9 mouse cellular contexts compared by ENCODE assay signal in genomic region chr1:95267950-95268724, GRCm38 (mm10). TPM values are rescaled to one million over a fixed set of nuclear protein-coding genes. Genes with fewer than 3 reads are reported as not detected.
A peak's percentile ranks its signal among the peaks of the same experiment; 100 is the strongest.
DNase-seq lines count a peak whose midpoint lies in the region; ATAC-seq and TF ChIP-seq lines count a peak whose summit lies in the region.
"Had no signal": no experiment of that assay in that cellular context is flagged by ENCODE, and none has a peak within 500 bp of the region (broad histone marks: within the 10 kb centered on the region; RNA-seq: fewer than 3 reads in every experiment).

No protein-coding gene starts in this region.

- no peak overlapping the region for H3K9ac ChIP-seq in forebrain, embryonic 13.5 days
- no peak overlapping the region for H3K9ac ChIP-seq in forebrain, embryonic 12.5 days
- H3K9ac ChIP-seq: embryonic facial prominence, embryonic 13.5 days had no signal

- no peak overlapping the region for H3K4me3 ChIP-seq in forebrain, embryonic 13.5 days
- no peak overlapping the region for H3K4me3 ChIP-seq in forebrain, embryonic 12.5 days (replicated peaks)
- H3K4me3 ChIP-seq in left cerebral cortex, adult 2 months, result peak overlapping the region; percentile 17; the same call in 1 of the 2 replicates
- H3K4me3 ChIP-seq in myocyte, result peak overlapping the region; percentile 12
- H3K4me3 ChIP-seq: embryonic facial prominence, embryonic 13.5 days had no signal

- no peak overlapping the region for H3K4me2 ChIP-seq in forebrain, embryonic 13.5 days
- no peak overlapping the region for H3K4me2 ChIP-seq in forebrain, embryonic 12.5 days
- peak overlapping the region; percentile 81 for H3K4me2 ChIP-seq in myocyte (ENCODE audit: low read depth)
- H3K4me2 ChIP-seq: embryonic facial prominence, embryonic 13.5 days had no signal

- no peaks in the 10 kb centered on the region for H3K36me3 ChIP-seq in forebrain, embryonic 13.5 days (ENCODE audit: poor library complexity, severe bottlenecking)
- H3K36me3 ChIP-seq in forebrain, embryonic 12.5 days (replicated peaks), result no peaks in the 10 kb centered on the region
- H3K36me3 ChIP-seq in myocyte (ENCODE audit: control insufficient read depth, insufficient read depth), result no peaks in the 10 kb centered on the region
- H3K36me3 ChIP-seq: embryonic facial prominence, embryonic 13.5 days had no signal

- no peak overlapping the region for H3ac ChIP-seq in myocyte (ENCODE audit: control insufficient read depth, insufficient read length)

- peaks cover 5% of the 10 kb centered on the region; the same call in 1 of the 2 replicates for H3K4me1 ChIP-seq in forebrain, embryonic 13.5 days
- 0 out of 2 replicates have a peak, but pooled peaks cover 10% of the 10 kb centered on the region for H3K4me1 ChIP-seq in forebrain, embryonic 12.5 days

- DNase-seq in CD4-positive helper T cell, adult 2 months (ENCODE audit: low read depth, low spot score), result peak; percentile 78
- peak; percentile 11 for DNase-seq in gastrocnemius, postnatal 25 days
- DNase-seq in left cerebral cortex, adult 2 months (ENCODE audit: extremely low spot score in 1 of 2, low spot score in 2 of 2), result peak; percentile 8 to 16
- no peak for DNase-seq in ovary, postnatal 10 days (ENCODE audit: low spot score)
- no peak for DNase-seq in embryo, embryonic 11 days

- H3K79me2 ChIP-seq in myocyte (ENCODE audit: control insufficient read depth, insufficient read depth), result no peaks in the 10 kb centered on the region

- peak; percentile 50; the same call in 1 of the 2 replicates for ATAC-seq in forebrain, embryonic 13.5 days
- no peak for ATAC-seq in forebrain, embryonic 12.5 days (ENCODE audit: low FRiP score)

- no peaks in the 10 kb centered on the region for H3K9me3 ChIP-seq in forebrain, embryonic 13.5 days (replicated peaks)
- no peaks in the 10 kb centered on the region for H3K9me3 ChIP-seq in forebrain, embryonic 12.5 days
- H3K9me3 ChIP-seq: embryonic facial prominence, embryonic 13.5 days had no signal

- intact Hi-C loops in left cerebral cortex, adult 2 months (cut with DNase I), result no loop called here

- TF ChIP-seq CTCF in left cerebral cortex, adult 2 months (IDR thresholded peaks at IDR 0.05), result no peak

- no peaks in the 10 kb centered on the region for H3K27me3 ChIP-seq in forebrain, embryonic 13.5 days
- no peaks in the 10 kb centered on the region for H3K27me3 ChIP-seq in forebrain, embryonic 12.5 days
- no peaks in the 10 kb centered on the region for H3K27me3 ChIP-seq in myocyte (ENCODE audit: control insufficient read depth, insufficient read depth, insufficient read length)
- H3K27me3 ChIP-seq: embryonic facial prominence, embryonic 13.5 days had no signal

- no peak for TF ChIP-seq POLR2A in myocyte (IDR thresholded peaks at IDR 0.05; ENCODE audit: insufficient read length, low read depth)

- no peak overlapping the region for H3K27ac ChIP-seq in forebrain, embryonic 13.5 days
- H3K27ac ChIP-seq in forebrain, embryonic 12.5 days, result no peak overlapping the region
- H3K27ac ChIP-seq in left cerebral cortex, adult 2 months, result no peak overlapping the region
- H3K27ac ChIP-seq: embryonic facial prominence, embryonic 13.5 days had no signal

- WGBS in forebrain, embryonic 13.5 days, result 74% methylated on average over 13 of the region's 13 CpGs
- 74% methylated on average over 13 of the region's 13 CpGs for whole genome bisulfite sequencing in forebrain, embryonic 12.5 days

TF ChIP-seq in myocyte, 11 proteins besides CTCF, POLR2A, EP300 and RAD21:
- no peak for TF ChIP-seq E2F4 (IDR thresholded peaks at IDR 0.05; ENCODE audit: insufficient read depth)
- TF ChIP-seq TCF3 (IDR thresholded peaks at IDR 0.05; ENCODE audit: insufficient read length, low read depth), result peak; percentile 65
- TF ChIP-seq POLR2AphosphoS2 (IDR thresholded peaks at IDR 0.05; ENCODE audit: insufficient read length, low read depth), result no peak
- TF ChIP-seq SRF (IDR thresholded peaks at IDR 0.05; ENCODE audit: control insufficient read depth, insufficient read length, low read depth), result no peak
- TF ChIP-seq USF1 (IDR thresholded peaks at IDR 0.05; ENCODE audit: low read depth), result no peak
- peak; percentile 91 for TF ChIP-seq TCF12 (IDR thresholded peaks at IDR 0.05; ENCODE audit: insufficient read depth, poor library complexity, severe bottlenecking)
- no peak for TF ChIP-seq MAX (IDR thresholded peaks at IDR 0.05; ENCODE audit: low read depth)
- TF ChIP-seq MYOG (IDR thresholded peaks at IDR 0.05; ENCODE audit: control insufficient read depth in 1 of 3, insufficient read depth in 1 of 3, insufficient read length in 2 of 3, low read depth in 2 of 3), result peak; percentile 41 to 95 (median 89)
- TF ChIP-seq CEBPB (IDR thresholded peaks at IDR 0.05; ENCODE audit: insufficient read depth, poor library complexity, severe bottlenecking), result peak; percentile 59; the same call in 1 of the 2 replicates
- TF ChIP-seq MYOD1 (IDR thresholded peaks at IDR 0.05; ENCODE audit: control insufficient read depth in 1 of 3, insufficient read length in 2 of 3, low read depth in 2 of 3), result peak; percentile 81 to 90 (median 88)
TF ChIP-seq in myocyte: peak in this region for 5.

RNA-seq across cellular contexts. Expression of gene Fam174a, which starts 45.3 kb away (rescaled TPM):
- 19.6 and 21.8 TPM in 2 replicates for polyA plus RNA-seq in forebrain, embryonic 13.5 days (2015; fragmentation: Nextera tagmentation; extraction: Ambion mirVana)
- 19.8 and 20.5 TPM in 2 replicates for polyA plus RNA-seq in forebrain, embryonic 12.5 days (2016; fragmentation: Nextera tagmentation; extraction: Ambion mirVana)
- 10 to 100 TPM; 33.0 to 34.8 TPM for total RNA-seq in gastrocnemius, postnatal 25 days (2021)
- 10 to 100 TPM; 38.4 to 38.9 TPM for total RNA-seq in left cerebral cortex, adult 2 months (2021)
- polyA plus RNA-seq in myocyte (2012; fragmentation: generic; extraction: Trizol), result 16.0 TPM

Comparison
In these comparisons a context has a peak if more than half of its experiments do, and no peak if none do; other contexts are left out.
1. H3K4me3 ChIP-seq: peak in left cerebral cortex, adult 2 months (single experiment) and myocyte (single experiment); none in forebrain, embryonic 13.5 days (single experiment) and forebrain, embryonic 12.5 days (single experiment).
2. DNase-seq: peak in CD4-positive helper T cell, adult 2 months (single experiment), gastrocnemius, postnatal 25 days (single experiment) and left cerebral cortex, adult 2 months (2 of 2); none in ovary, postnatal 10 days (single experiment) and embryo, embryonic 11 days (single experiment).